Mouse (Mus musculus) cerebellum, postnatal 10 days (tissue): ENCODE data around the gene Yju2.

ENCODE experiments used
- DNase-seq, 2 experiments: peaks; one replicate each; pipeline ENCODE4 v3.0.0; 2021; ENCODE audit warnings: mixed read lengths in 2 of 2

Yju2 gene

GRCm38 (mm10) chr17:55960791-55961190, 1.9 kb downstream of the Yju2 start:
- DNase-seq, result peak in 1 of 2 experiments; percentile 19

DNA sequence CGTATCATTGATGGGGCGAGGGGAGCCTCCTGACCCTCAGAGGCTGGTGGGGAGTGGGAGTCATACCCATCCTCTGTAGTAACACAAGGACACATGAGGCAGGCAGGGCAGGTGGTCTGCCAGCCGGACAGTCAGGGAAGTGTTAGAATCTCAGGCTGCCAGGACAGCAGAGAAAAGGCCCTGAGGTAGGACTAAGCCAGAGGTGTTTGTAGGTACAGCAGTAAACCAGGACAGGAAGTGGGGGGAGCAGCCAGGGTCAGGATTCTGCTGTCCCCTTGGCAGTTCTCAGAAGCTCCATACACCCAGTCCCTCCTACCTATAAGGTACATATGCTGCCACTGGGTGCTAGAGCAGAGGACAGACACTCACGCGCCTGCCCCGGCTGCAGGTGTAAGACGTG, 2.7 kb downstream of the Yju2 start:
- DNase-seq, result no peak

GRCm38 (mm10) chr17:55963171-55963570, 4.3 kb downstream of the Yju2 start:
- DNase-seq, result peak in 1 of 2 experiments; percentile 5

DNA sequence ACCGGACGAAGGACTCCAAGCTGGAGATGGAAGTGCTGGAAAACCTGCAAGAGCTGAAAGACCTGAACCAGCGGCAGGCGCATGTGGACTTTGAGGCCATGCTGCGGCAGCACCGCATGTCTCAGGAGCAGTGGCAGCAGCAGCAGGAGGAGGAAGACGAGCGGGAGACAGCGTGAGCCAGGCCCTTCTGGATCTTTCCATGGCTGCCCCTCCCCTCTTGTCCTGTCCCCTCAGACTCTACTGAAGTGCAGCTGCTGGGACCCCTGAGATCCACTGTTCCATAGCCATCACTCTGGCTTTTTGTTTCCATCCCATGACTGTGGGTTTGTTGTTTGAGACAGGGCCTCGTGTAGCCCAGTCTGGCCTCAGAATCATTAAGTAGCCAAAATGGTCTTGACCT, 5.6 kb downstream of the Yju2 start:
- DNase-seq, result no peak

DNA sequence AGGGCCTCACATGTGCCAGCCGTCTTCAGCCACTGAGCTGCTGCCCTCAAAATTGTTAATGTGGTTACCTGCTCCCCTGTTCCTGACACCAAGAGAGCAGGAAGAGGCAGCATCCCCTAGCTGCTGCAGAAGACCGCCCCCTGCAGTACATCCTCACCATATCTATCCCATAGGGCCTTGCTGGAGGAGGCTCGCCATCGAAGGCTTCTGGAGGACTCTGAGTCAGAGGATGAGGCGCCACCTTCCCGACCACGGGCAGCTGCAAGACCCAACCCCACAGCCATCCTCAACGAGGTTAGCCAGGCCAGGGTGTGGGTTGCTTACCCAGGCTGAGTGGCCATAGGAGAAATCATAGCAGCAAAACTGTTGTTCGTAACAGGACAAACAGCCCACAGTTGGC, 6.1 kb downstream of the Yju2 start:
- no peak for DNase-seq

DNA sequence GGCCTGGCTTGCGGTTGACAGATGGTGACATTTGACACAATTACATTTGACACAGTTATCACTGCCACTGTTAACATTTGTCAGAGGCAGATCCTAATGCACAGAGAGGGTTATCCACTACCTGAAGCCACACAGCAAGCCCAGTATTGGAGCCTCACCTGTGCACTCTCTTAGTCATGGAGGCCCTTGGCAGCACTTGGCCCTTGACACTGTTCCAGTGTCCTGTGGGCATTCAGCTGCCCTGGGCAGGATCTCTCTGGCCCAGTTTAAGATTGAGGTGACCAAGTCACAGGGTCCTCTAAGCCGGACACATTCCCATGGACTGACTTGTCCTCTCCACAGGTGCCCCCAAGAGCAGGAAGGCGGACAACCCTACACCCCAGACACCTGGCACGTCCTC, 8.3 kb downstream of the Yju2 start:
- peak in 1 of 2 experiments; percentile 37 for DNase-seq

- peak; percentile 63 to 66 for DNase-seq
Observed at GRCm38 (mm10) chr17:55968210-55968609, 9.3 kb downstream of the Yju2 start.

- peak; percentile 78 to 79 for DNase-seq
Observed at GRCm38 (mm10) chr17:55969560-55969959, 10.7 kb downstream of the Yju2 start.

GRCm38 (mm10) chr17:55969966-55970891, 11.3 kb downstream of the Yju2 start, which contains the start of gene Shd:
Gene Shd, plus strand, starts transcription at chr17:55970467.
- DNase-seq, result peak; percentile 87 to 89

DNA sequence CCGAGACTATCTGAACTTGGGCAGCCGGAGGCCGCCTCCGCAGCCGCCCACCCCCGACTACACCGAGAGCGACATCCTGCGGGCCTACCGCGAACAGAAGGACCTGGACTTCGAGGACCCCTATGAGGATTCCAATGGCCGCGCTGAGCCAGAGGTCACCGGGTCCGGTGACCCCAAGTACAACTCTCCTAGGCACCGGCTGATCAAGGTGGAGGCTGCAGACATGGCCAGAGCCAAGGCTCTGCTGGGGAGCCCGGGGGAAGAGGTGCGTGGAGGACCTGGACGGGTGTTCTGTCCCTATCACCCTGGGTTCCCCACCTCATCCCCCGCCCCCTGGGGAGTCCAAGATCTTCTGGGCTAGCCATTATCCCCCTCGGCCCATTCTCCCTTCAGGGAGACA, 12.6 kb downstream of the Yju2 start:
- peak; percentile 48 to 54 for DNase-seq

- DNase-seq, result peak; percentile 92 to 93
Observed at GRCm38 (mm10) chr17:55976255-55976862, 17.5 kb downstream of the Yju2 start.

DNA sequence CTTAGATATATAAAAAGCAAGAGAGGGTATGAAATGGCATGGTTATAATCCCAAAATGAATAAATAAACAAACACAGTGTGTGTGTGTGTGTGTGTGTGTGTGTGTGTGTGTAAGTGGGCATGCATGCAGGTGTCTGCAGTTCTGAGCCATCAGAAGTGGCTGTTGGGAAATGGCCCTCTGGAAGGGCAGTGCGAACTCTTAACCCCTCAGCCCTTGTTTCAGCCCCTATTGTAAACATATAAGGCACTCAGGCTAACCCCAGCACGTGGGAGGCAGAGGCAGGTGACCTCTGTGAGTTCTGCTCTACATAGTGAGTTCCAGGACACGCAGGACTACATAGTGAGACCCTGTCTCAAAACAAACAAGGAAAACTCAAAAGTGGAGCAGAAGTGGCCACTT, 18.4 kb downstream of the Yju2 start:
- no peak for DNase-seq

DNA sequence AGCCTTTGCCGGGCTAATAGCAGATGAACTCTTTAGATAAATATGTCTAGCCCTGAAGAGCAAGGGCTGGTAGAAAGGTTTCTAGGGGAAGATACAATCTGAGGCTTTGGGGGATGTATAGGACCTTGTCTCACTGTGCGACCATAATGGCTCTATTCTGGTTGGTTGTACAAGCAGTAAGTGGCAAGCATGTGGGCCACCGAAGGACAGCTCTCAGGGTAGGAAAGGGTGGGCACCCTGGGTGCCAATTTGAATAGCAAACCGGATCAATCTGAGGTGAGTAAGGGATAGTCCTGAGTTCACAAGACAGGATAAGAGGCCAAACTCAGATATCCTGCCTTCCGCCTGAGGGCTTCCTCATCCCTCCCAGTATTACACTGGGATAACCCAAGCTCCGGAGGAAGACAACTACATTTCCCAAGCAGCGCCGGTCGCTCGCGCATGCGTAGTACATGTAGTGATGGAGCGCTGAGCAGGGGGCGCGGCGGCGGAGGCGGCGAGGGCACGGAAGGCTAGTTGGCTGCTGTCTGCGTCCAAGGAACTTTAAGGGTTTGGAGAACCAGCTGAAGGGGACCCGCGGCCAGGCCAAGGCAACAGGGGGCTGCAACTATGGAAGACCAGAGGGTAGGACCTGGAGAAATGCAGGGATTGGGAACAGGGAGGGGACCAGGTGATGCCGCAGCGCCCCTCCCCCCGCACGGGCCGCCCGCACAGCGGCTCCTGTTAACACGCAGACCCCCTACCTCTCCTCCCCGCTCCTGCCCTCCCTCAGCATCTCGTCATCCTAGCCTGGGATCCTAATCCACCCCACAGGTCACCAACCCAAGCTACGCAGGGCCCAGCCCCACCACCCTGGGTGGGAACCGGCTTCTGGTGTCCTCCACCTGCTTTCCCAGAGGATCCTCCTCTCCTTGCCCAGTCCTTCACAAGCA, 27.4 kb downstream of the Yju2 start, which contains the start of gene Fsd1:
TSS of gene Fsd1 (plus strand) at position 480 of the 932 bp plus-strand sequence.
- peak; percentile 90 to 94 for DNase-seq

DNA sequence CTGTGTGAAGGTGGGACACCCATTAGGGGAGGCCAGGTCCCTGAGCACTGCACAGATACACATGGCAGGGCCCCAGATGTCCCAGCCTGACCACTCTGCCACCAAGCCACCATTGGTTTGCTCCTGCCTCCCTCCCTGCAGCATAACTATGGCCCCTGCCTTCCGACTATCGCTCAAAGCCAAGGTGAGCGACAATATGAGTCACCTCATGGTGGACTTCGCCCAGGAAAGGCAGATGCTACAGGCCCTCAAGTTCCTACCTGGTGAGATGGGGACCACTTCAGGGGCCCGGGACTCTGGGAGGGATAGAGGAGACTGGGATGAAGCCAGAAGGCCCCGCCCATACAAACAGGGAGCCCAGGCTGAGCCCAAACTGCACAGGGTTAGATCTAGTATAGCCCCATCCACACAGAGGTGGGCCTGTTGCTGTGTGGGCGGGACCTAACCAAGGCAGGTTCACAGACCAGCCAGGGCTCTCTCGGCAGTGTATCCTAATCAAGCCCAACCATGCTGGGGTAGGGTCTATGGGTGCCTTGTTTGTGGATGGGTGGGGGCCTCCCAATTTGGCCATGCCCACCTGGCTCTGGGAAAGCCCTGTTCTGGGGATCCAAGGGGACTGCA, 31.5 kb downstream of the Yju2 start:
- DNase-seq, result no peak

- peak in 1 of 2 experiments; percentile 47 for DNase-seq
Observed at GRCm38 (mm10) chr17:55996007-55996406, 37.1 kb downstream of the Yju2 start.

GRCm38 (mm10) chr17:55999794-56000499, 41.0 kb downstream of the Yju2 start:
- no peak for DNase-seq

DNA sequence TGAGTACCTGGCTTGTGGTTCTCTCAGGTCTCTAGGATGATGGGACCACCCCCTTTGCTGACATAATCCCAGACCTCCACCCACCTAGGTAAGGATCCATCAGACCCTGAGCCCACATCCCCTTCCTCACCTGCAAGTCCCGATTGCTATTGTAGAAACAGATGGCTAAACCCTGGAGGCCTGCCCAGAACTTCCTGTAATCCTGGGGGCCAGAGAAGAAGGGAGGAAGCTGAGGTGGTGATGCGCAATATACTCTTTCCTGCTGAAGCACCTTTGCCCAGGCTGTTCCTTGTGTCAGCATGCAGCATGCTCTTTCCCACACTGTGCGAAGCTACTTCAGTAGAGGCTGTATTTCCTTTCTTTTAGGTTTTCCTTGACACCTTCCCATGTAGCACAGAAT, 44.1 kb downstream of the Yju2 start:
- peak in 1 of 2 experiments; percentile 29 for DNase-seq

- DNase-seq, result peak in 1 of 2 experiments; percentile 46
Observed at GRCm38 (mm10) chr17:56005415-56006061, 46.6 kb downstream of the Yju2 start, which contains the start of the genes Stap2 and Mpnd. Gene Stap2, minus strand, starts transcription at chr17:56005584. Gene Mpnd, plus strand, starts transcription at chr17:56005711.

GRCm38 (mm10) chr17:56006956-56007355, 48.1 kb downstream of the Yju2 start:
- DNase-seq, result peak in 1 of 2 experiments; percentile 61

GRCm38 (mm10) chr17:56007444-56008355, 48.8 kb downstream of the Yju2 start:
- peak in 1 of 2 experiments; percentile 38 for DNase-seq
